Mouse (Mus musculus): Measurements from ENCODE around the gene Tesk1.

DNA sequence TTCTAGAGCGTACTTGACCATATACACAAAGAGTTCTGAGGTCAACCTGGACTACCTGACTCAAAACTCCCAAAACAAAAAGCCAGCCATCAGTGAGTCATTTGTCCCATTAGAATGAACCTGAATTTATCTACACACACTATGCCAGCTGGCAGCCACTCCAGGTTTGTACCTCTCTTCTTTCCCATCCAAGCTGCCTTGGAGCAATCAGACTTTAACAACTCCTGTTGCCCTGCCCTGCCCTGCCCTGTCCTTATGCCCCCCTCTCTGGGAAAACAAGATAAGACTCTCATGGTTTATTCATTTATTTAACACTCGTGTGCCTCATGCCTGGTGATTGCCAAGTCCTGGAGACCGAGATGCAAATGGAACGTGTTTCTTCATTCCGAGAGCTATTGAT is 49.1 kb downstream of the Tesk1 start:
- TF ChIP-seq CTCF (IDR thresholded peaks at IDR 0.05; ENCODE audit: borderline replicate concordance, extremely low read depth, insufficient read depth, insufficient read length) (no peak), POLR2A (IDR thresholded peaks at IDR 0.05; ENCODE audit: borderline replicate concordance, extremely low read depth, insufficient read depth, insufficient read length, poor library complexity, severe bottlenecking) (no peak)

Data from brain, embryonic 14.5 days (tissue).